Mouse (Mus musculus) urinary bladder, postnatal 25 days (tissue): ENCODE measurements around the gene Dppa1.
"Not testable (repeated sequence)": the region's sequence is repeated elsewhere in the genome, so short reads cannot be mapped to it uniquely, and the experiment has no call there.

Experiments
- DNase-seq: peaks from one replicate; pipeline ENCODE4 v3.0.0; 2022; ENCODE audit warnings: low spot score

Gene Dppa1

DNA sequence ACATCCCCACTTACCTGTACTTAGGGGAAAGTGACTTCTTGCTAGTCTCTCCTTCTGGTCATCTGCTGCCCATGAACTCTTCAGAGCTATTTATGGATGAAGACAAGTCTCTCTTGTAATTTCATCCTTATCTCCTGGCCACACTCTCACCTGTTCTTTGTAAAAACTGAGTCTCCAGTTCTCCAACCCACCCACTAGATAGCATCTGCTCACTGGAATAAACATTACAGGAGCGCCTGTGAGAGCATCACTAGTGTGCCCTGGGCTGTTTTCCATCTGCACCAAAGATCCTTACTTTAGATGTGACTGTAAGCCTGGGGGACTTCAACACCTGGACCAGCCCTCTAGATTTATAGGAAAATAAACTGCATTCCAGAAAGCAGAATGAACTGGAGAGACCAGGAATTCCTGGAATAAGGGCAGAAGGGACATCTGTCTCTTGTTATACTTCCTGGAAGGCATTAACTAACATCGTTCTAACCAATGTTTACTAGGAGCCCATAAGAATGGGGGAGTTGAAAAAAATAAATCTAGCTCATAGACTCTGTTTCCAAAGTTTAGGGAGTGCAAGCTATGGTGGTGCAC, at the start of gene Dppa1:
Gene Dppa1, minus strand, starts transcription at position 51 of the 585 bp plus-strand sequence.
- no peak for DNase-seq

- DNase-seq: no peak
Observed at GRCm38 (mm10) chr11:46667938-46668337, 38.9 kb upstream of the Dppa1 start.

DNA sequence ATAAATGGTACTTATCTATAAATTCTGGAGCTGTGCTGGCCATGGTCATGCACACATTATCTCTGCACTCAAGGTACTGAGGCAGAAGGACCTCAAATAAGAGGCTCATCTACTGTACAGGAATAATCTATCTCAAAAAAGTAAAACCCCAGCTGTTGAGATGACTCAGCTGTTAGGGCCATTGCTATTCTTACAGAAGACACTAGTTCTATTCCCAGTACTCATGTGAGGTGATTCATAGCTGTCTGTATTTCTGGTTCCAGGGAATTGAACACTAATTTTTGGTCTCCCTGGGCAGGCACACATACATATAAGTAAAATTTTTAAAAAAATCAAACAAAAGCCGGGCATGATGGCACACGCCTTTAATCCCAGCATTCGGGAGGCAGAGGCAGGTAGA, 38.0 kb upstream of the Dppa1 start:
- no peak for DNase-seq

DNA sequence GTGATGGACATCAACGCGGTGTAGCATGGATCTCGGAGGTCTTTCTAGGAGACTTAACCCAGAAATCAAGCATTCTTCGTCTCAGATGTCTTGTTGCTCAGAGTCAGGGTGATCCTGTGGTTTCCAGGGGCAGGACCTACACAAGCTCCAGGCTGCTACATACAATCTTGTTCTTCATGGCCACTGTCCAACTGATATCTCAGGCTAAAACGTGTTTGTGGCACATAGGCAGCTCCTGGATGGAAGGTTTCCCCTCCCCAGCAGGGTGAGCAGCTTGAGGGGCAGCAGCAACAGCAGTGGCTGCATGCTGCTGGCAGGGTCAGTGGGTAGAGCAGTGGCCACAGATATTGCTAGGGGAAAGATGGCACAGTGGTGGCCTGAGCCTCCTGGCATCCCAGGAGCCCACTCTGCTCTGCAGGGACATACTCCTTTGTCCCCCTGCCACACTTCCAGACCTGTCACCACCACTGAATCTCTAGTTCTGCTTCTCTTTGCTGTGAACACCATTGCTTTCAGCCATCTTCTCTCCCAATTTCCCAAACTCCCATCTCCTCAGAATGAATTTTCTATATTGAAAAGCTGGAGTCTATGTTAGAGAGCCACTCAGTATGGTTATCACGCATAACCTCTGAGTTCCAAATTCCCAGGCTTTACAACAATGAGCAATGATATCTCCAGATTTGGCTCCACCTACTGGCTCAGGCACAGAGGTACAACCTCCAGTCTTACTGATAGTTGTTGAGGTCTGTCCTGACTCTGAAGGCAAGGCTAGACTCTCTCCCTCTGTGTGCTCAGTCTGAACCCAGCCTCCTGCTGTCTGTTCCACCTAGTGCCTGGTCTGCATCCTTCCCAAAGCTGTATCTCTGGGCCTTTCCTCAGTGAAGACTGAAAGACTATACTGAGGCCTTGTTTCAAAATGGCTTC, 36.8 kb upstream of the Dppa1 start:
- no peak for DNase-seq

DNA sequence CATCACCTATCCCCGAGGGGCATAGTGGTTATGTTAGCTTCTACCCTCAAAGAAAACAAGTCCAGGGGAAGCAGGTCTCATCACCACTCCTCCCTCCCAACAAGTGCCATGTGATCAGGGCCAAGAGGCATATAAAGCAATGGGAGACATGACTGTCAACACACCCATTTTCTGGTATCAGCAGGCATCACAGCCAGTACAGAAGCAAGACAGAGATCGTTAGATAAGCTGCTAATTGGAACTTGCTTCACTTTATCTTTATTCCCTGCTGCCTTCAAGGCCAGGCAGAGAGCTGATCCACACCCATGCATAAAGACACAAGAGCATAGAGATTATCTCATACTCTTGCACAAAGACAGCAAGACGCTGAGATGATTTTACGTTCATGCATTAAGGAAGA, 34.2 kb upstream of the Dppa1 start:
- DNase-seq: no peak

GRCm38 (mm10) chr11:46652476-46652875, 23.4 kb upstream of the Dppa1 start:
- DNase-seq: no peak

DNA sequence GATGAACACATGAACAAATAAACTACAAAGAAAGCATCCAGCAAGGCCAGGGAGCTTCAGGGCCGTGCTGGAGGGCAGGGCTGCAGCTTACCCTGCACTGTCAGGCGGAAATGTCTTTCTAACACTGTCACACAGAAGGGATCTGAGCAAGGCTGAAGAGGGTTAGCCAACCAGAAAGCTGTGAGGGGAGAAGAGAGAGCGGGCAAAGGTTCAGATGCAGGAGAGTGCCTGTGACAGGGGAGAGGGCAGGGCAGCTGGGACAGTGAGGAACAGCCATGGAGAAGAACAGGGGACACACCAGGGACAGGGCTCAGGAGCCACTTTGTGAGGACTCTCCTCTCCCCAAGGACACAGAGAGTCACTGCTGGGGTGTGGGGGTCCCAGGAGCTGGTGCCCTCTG, 20.6 kb upstream of the Dppa1 start:
- DNase-seq: not testable (repeated sequence)

- no peak for DNase-seq
Observed at GRCm38 (mm10) chr11:46644824-46645223, 15.8 kb upstream of the Dppa1 start.

- DNase-seq: no peak
Observed at GRCm38 (mm10) chr11:46636568-46636967, 7.5 kb upstream of the Dppa1 start.

GRCm38 (mm10) chr11:46635516-46635915, 6.5 kb upstream of the Dppa1 start:
- not testable (repeated sequence) for DNase-seq

GRCm38 (mm10) chr11:46631635-46632034, 2.6 kb upstream of the Dppa1 start:
- DNase-seq: no peak

DNA sequence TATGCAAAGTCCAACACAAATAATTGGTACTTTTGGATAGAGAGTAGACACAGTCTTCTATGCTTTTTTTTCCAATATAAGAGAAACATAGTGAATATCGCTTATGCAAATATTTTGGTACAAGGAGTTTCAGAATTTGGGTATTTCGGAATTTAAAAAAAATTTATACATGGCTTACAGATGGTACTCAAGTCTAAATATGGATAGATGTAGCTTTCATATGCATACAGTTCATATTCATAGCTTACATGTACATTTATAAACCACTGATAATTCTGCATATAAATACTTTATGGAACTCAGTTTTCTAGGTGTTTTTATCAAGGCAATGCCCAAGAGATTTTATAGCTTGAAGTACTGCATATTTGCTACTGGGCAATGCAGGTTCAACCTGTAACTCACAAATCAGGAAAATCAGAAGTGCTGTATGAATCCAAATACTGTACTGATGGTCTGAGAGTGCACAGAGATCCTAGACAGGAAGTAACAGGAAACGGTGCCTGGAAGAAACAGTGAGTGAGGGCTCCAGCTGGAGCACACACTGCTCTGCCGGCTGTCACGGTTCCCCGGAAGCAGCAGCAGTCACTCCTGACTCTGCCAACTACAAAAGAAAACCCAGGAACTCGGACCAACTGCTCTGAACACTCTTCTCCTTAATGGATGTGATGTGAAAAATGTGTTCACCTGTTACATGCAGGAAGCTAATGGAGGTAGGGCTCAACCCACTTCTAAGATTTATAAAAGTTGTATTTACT, 8.5 kb downstream of the Dppa1 start:
- DNase-seq: no peak

- no peak for DNase-seq
Observed at GRCm38 (mm10) chr11:46619929-46620328, 9.1 kb downstream of the Dppa1 start.

GRCm38 (mm10) chr11:46592416-46592815, 36.6 kb downstream of the Dppa1 start:
- DNase-seq: no peak

DNA sequence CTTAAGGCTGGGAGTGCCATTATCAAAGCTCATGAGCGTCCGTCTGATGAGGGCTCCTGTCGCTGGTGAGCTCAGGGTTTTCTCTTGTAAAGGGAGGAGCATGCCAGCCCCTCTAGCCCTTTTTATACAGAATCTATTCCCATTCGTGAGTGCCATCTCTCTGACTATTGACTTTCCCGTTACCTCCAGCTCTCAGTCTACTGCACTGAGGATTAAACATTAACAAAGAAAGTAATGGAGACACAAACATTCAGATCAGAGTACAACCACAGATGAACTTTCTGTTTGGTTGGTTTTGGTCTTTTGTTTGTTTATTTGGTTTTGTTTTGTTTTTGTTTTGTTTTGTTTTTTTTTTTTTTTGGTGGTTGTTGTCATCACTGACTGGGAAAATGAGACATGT, 46.3 kb downstream of the Dppa1 start:
- no peak for DNase-seq

- DNase-seq: no peak
Observed at GRCm38 (mm10) chr11:46580428-46580827, 48.6 kb downstream of the Dppa1 start.

GRCm38 (mm10) chr11:46578771-46579281, 50.2 kb downstream of the Dppa1 start:
- no peak for DNase-seq

- DNase-seq: no peak
Observed at GRCm38 (mm10) chr11:46571327-46571726, 57.7 kb downstream of the Dppa1 start, which contains the start of gene BC053393. BC053393 (plus strand) TSS chr11:46571536.

DNA sequence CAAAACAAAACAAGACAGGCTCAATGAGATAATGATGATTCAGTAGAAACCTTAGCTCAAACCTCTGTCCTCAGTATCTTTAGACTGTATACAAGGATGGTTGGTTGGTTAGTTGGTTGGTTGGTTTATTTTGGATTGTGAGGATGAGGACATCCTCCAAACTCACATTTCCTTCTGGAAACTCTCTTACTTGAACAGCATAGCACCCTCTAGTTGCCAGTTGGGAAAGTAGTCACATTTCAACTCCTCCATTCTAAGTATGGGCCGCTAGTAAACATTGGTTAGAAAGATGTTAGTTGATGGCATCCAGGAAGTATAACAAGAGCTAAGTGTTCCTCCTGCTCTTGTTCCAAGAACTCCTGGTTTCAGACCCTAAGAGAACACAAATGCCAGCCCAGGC, 60.0 kb downstream of the Dppa1 start:
- DNase-seq: no peak

GRCm38 (mm10) chr11:46565967-46566366, 63.1 kb downstream of the Dppa1 start:
- DNase-seq: no peak

DNA sequence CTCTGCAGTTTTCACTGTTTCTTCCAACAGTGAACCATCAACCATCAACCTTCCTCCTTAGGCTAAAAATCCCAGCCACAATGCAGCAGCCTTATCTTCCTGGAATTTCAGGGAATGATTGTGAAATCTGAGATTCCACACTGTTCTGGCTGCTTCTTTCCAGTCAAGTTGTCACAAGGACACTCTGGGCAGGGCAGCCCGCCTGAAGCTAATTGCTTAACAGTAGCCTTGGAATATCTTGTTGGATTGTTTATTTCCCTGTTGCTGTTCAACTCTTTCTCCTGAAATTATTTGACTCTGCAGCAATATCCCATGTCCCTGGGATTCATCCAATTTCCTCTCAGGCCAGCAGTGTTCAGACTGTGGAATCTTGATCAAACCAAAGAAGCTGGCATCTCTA, 64.4 kb downstream of the Dppa1 start:
- no peak for DNase-seq

- no peak for DNase-seq
Observed at GRCm38 (mm10) chr11:46561096-46561495, 68.0 kb downstream of the Dppa1 start.
